Mouse (Mus musculus) heart, embryonic 13.5 days (tissue): ENCODE measurements around the gene Il6st. TPM values are rescaled to one million over a fixed set of nuclear protein-coding genes. Genes with fewer than 3 reads are reported as not detected.

Experiments used
- ATAC-seq: fragments of 200-750 bp; cut with Nextera tagmentation; 2 replicates; pipeline ENCODE4 v1.8.0; 2017; ENCODE audit warnings: moderate TSS enrichment; ENCODE audit not compliant: insufficient number of reproducible peaks, low FRiP score, low TSS enrichment; ENCODE audit errors: extremely low read depth
- H3K27ac ChIP-seq: fragments of 300-500 bp; sonication (generic); replicated peaks from 2 replicates; pipeline ENCODE4 v1.5.1; 2015; ENCODE audit warnings: moderate library complexity, mild to moderate bottlenecking, inconsistent platforms
- H3K27me3 ChIP-seq: fragments of 300-500 bp; sonication (generic); replicated peaks from 2 replicates; pipeline ENCODE4 v1.6.1; 2015; ENCODE audit warnings: mild to moderate bottlenecking, inconsistent platforms
- H3K36me3 ChIP-seq: fragments of 300-500 bp; sonication (generic); 2 replicates; pipeline ENCODE4 v1.6.1; 2015; ENCODE audit warnings: mild to moderate bottlenecking, inconsistent platforms
- H3K4me1 ChIP-seq: fragments of 300-500 bp; sonication (generic); 2 replicates; pipeline ENCODE4 v1.6.1; 2015; ENCODE audit warnings: inconsistent platforms
- H3K4me2 ChIP-seq: fragments of 300-500 bp; sonication (generic); 2 replicates; pipeline ENCODE4 v1.6.1; 2015; ENCODE audit warnings: inconsistent platforms, mild to moderate bottlenecking, moderate library complexity
- H3K4me3 ChIP-seq: fragments of 300-500 bp; sonication (generic); 2 replicates; pipeline ENCODE4 v1.5.1; 2015; ENCODE audit warnings: moderate library complexity, mild to moderate bottlenecking, inconsistent platforms
- H3K9ac ChIP-seq: fragments of 300-500 bp; sonication (generic); 2 replicates; pipeline ENCODE4 v1.6.1; 2015; ENCODE audit warnings: inconsistent platforms, mild to moderate bottlenecking, moderate library complexity
- H3K9me3 ChIP-seq: fragments of 300-500 bp; sonication (generic); 2 replicates; pipeline ENCODE4 v1.6.1; 2016; ENCODE audit warnings: inconsistent platforms
- WGBS: fragments of 180-500 bp; shearing (Covaris S2); methylation state at CpG from one replicate; pipeline ENCODE4 v1.1.7; 2015; ENCODE audit warnings: mixed read lengths; 5-methylcytosine and 5-hydroxymethylcytosine counted together
- polyA plus RNA-seq: library from polyadenylated mRNA; unstranded; fragments of >200 nt; fragmentation: Nextera tagmentation; extraction: Ambion mirVana; gene quantifications from 2 replicates; pipeline ENCODE4 v1.2.1, GENCODE M21; 2015

Gene Il6st
- polyA plus RNA-seq, 1 experiment from 2014 or later = 42.1 TPM

DNA sequence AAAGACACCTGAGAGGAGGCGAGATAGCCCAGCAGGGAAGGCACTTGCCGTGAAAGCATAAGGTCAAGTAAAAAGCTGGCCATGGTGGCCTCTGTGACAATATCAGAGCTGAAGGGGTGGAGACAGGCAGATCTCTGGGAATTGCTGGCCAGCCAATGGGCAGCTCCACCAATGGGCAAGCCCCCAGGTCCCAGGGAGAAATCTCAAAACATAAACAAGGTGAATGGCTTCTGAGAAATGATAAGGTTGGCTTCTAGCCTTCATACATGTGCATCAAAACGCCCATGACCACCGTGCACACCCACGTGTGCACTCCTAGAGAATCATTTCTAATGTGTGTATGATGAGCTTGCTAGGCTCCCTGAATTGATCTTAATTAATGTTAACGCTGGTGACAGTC is 68.4 kb downstream of the Il6st start:
- no peaks in the 10 kb centered on the region for H3K27me3 ChIP-seq
- peaks cover 27% of the 10 kb centered on the region for H3K4me1 ChIP-seq
- ATAC-seq = no peak
- H3K36me3 ChIP-seq = no peaks in the 10 kb centered on the region
- 84% methylated on average over 6 of the region's 6 CpGs for WGBS
- no peak overlapping the region for H3K4me2 ChIP-seq
- no peak overlapping the region for H3K9ac ChIP-seq
- H3K27ac ChIP-seq = no peak overlapping the region
- H3K9me3 ChIP-seq = no peaks in the 10 kb centered on the region
- H3K4me3 ChIP-seq = no peak overlapping the region

GRCm38 (mm10) chr13:112533556-112533955 is 69.7 kb downstream of the Il6st start:
- peaks cover 27% of the 10 kb centered on the region for H3K4me1 ChIP-seq
- 46% methylated on average over 9 of the region's 9 CpGs for WGBS
- ATAC-seq = no peak
- H3K36me3 ChIP-seq = no peaks in the 10 kb centered on the region
- H3K27me3 ChIP-seq = no peaks in the 10 kb centered on the region
- no peak overlapping the region for H3K4me3 ChIP-seq
- H3K9me3 ChIP-seq = no peaks in the 10 kb centered on the region
- no peak overlapping the region for H3K9ac ChIP-seq
- H3K27ac ChIP-seq = no peak overlapping the region; the same call in 1 of the 2 replicates
- H3K4me2 ChIP-seq = no peak overlapping the region

- H3K4me2 ChIP-seq = no peak overlapping the region
- no peaks in the 10 kb centered on the region for H3K9me3 ChIP-seq
- peaks cover 39% of the 10 kb centered on the region for H3K4me1 ChIP-seq
- no peaks in the 10 kb centered on the region for H3K36me3 ChIP-seq
- H3K4me3 ChIP-seq = no peak overlapping the region
- ATAC-seq = no peak
- H3K27ac ChIP-seq = no peak overlapping the region
- H3K9ac ChIP-seq = no peak overlapping the region
- 35% methylated on average over 4 of the region's 4 CpGs for WGBS
- no peaks in the 10 kb centered on the region for H3K27me3 ChIP-seq
Measured at GRCm38 (mm10) chr13:112536611-112537010, 72.7 kb downstream of the Il6st start.

- Histone ChIP-seq H3K9me3 (no peaks in the 10 kb centered on the region), H3K27ac (no peak overlapping the region), H3K36me3 (no peaks in the 10 kb centered on the region), H3K4me1 (peaks cover 42% of the 10 kb centered on the region), H3K9ac (no peak overlapping the region), H3K27me3 (no peaks in the 10 kb centered on the region), H3K4me3 (no peak overlapping the region), H3K4me2 (no peak overlapping the region)
- ATAC-seq = no peak
- WGBS = 85% methylated on average over 7 of the region's 7 CpGs
Measured at GRCm38 (mm10) chr13:112537065-112537464, 73.2 kb downstream of the Il6st start.

- no peak overlapping the region for H3K4me3 ChIP-seq
- H3K36me3 ChIP-seq = no peaks in the 10 kb centered on the region
- H3K9me3 ChIP-seq = no peaks in the 10 kb centered on the region
- H3K4me1 ChIP-seq = peaks cover 26% of the 10 kb centered on the region
- H3K4me2 ChIP-seq = no peak overlapping the region
- H3K27me3 ChIP-seq = no peaks in the 10 kb centered on the region
- H3K9ac ChIP-seq = no peak overlapping the region
- 35% methylated on average over 3 of the region's 3 CpGs for WGBS
- no peak overlapping the region for H3K27ac ChIP-seq
- ATAC-seq = no peak
Measured at GRCm38 (mm10) chr13:112540616-112541015, 76.7 kb downstream of the Il6st start.

DNA sequence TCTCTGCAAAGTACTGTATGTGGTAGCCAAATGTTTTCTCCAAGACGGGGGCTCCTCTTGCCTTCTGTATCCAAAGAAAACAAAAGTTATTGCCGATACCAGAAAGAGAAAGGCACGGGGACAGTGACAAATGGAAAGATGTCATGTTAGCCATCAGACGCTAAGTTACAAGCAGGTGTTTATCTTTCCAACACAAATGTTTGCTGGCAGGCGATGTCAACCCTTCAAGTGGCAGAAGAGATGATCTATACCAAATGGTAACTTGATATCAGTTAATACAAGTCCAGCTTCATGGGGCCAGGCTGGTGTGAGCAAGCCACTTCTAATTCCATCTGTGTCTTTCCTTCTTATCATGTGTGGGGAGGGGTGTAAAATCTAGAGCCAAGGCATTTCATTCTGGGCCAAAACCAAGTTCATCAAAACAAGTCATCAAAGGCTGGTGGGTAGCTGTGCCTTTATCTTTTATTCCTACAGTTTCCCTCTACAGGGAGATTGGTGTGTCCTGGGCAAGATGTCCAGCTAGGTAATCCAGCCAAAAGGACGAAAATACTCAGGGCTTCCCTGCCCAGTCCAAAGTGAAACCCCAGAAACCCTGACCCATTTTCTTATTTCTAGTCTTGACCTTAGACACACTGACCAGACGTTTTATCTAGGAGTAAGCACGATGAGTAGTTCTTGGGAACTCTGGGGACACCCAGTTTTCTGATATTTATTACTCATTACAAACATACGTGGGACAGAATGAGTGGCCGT is 77.5 kb downstream of the Il6st start:
- ATAC-seq = no peak

GRCm38 (mm10) chr13:112551641-112552548 is 88.0 kb downstream of the Il6st start:
- H3K36me3 ChIP-seq = no peaks in the 10 kb centered on the region
- H3K27ac ChIP-seq = no peak overlapping the region
- H3K9me3 ChIP-seq = no peaks in the 10 kb centered on the region
- no peak overlapping the region for H3K9ac ChIP-seq
- no peaks in the 10 kb centered on the region for H3K27me3 ChIP-seq
- no peak for ATAC-seq
- H3K4me1 ChIP-seq = no peaks in the 10 kb centered on the region
- no peak overlapping the region for H3K4me2 ChIP-seq
- H3K4me3 ChIP-seq = no peak overlapping the region
- 63% methylated on average over 7 of the region's 7 CpGs for WGBS

More for the DNA sequence above, 77.5 kb downstream of the Il6st start:
- Histone ChIP-seq H3K36me3 (no peaks in the 10 kb centered on the region), H3K9ac (no peak overlapping the region), H3K4me3 (no peak overlapping the region), H3K4me2 (no peak overlapping the region), H3K4me1 (peaks cover 25% of the 10 kb centered on the region), H3K27me3 (no peaks in the 10 kb centered on the region), H3K27ac (no peak overlapping the region), H3K9me3 (no peaks in the 10 kb centered on the region)
- WGBS = 43% methylated on average over 10 of the region's 10 CpGs

GRCm38 (mm10) chr13:112553304-112553703 is 89.4 kb downstream of the Il6st start:
- no peak for ATAC-seq
- H3K27ac ChIP-seq = no peak overlapping the region
- no peak overlapping the region for H3K4me2 ChIP-seq
- H3K27me3 ChIP-seq = no peaks in the 10 kb centered on the region
- H3K4me3 ChIP-seq = no peak overlapping the region
- no peak overlapping the region for H3K9ac ChIP-seq
- no peaks in the 10 kb centered on the region for H3K9me3 ChIP-seq
- WGBS = 82% methylated on average over 5 of the region's 5 CpGs
- H3K4me1 ChIP-seq = no peaks in the 10 kb centered on the region
- no peaks in the 10 kb centered on the region for H3K36me3 ChIP-seq

- Histone ChIP-seq H3K27me3 (no peaks in the 10 kb centered on the region), H3K27ac (no peak overlapping the region), H3K4me2 (no peak overlapping the region), H3K9me3 (no peaks in the 10 kb centered on the region), H3K4me1 (no peaks in the 10 kb centered on the region), H3K4me3 (no peak overlapping the region), H3K36me3 (no peaks in the 10 kb centered on the region), H3K9ac (no peak overlapping the region)
- 30% methylated on average over 2 of the region's 2 CpGs for WGBS
- ATAC-seq = no peak
Measured at GRCm38 (mm10) chr13:112556501-112556900, 92.6 kb downstream of the Il6st start.
